Mouse (Mus musculus) heart, embryonic 10.5 days (tissue): Measurements from ENCODE around the gene Smtnl1. TPM values are rescaled to one million over a fixed set of nuclear protein-coding genes. Genes with fewer than 3 reads are reported as not detected.

Experiments
- DNase-seq: peaks from one replicate; pipeline ENCODE4 v3.0.0-alpha.2; 2017; ENCODE audit warnings: low spot score
- H3K27ac ChIP-seq: fragments of 300-500 bp; sonication (generic); 2 replicates; pipeline ENCODE4 v1.5.1; 2016; ENCODE audit warnings: mild to moderate bottlenecking
- H3K27me3 ChIP-seq: fragments of 300-500 bp; sonication (generic); 2 replicates; pipeline ENCODE4 v1.6.1; 2016; ENCODE audit warnings: mild to moderate bottlenecking; ENCODE audit not compliant: poor library complexity, insufficient read depth, severe bottlenecking
- H3K36me3 ChIP-seq: fragments of 300-500 bp; sonication (generic); 2 replicates; pipeline ENCODE4 v1.6.1; 2016; ENCODE audit warnings: mild to moderate bottlenecking, moderate library complexity
- H3K4me1 ChIP-seq: fragments of 300-500 bp; sonication (generic); 2 replicates; pipeline ENCODE4 v1.6.1; 2016; ENCODE audit warnings: mild to moderate bottlenecking
- H3K4me3 ChIP-seq: fragments of 300-500 bp; sonication (generic); 2 replicates; pipeline ENCODE4 v1.5.1; 2016; ENCODE audit warnings: mild to moderate bottlenecking, moderate library complexity
- H3K9me3 ChIP-seq: fragments of 300-500 bp; sonication (generic); 2 replicates; pipeline ENCODE4 v1.6.1; 2016; ENCODE audit warnings: mild to moderate bottlenecking, moderate library complexity
- WGBS: fragments of 180-500 bp; shearing (Covaris S2); methylation state at CpG from one replicate; pipeline ENCODE4 v1.1.7; 2016; 5-methylcytosine and 5-hydroxymethylcytosine counted together
- polyA plus RNA-seq: library from polyadenylated mRNA; unstranded; fragments of >200 nt; fragmentation: Nextera tagmentation; extraction: Ambion mirVana; gene quantifications from 2 replicates; pipeline ENCODE4 v1.2.1, GENCODE M21; 2016

Gene Smtnl1
- polyA plus RNA-seq, 1 experiment from 2014 or later, result 0.19 TPM

DNA sequence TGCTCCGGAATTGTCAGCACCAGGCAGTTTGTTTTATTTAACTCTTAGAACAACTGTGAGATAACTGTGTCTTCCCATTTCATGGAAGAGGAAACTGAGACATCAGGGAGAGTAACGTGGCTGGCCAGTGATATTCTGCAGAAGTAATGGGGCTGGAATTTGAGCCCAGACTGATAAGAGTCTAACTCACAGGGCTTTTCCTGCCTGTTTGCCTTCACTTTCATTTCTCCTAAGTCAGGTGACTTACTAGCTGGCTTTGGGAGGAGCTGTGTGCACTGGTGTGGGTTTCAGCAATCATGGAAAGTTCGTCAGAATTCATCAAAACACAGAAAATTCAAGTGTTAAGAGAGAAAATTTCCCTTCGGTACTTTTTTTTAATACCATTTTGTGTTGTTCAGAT, 22.1 kb downstream of the Smtnl1 start:
- no peaks in the 10 kb centered on the region; the same call in 1 of the 2 replicates for H3K27me3 ChIP-seq
- peaks cover 16% of the 10 kb centered on the region for H3K4me1 ChIP-seq
- H3K4me3 ChIP-seq, result peak overlapping the region; percentile 12; the same call in 1 of the 2 replicates
- peaks cover 4% of the 10 kb centered on the region; the same call in 1 of the 2 replicates for H3K9me3 ChIP-seq
- H3K27ac ChIP-seq, result 0 out of 2 replicates have a peak overlapping the region, but pooled peaks have one; percentile 29
- DNase-seq, result no peak
- peaks cover 12% of the 10 kb centered on the region; the same call in 1 of the 2 replicates for H3K36me3 ChIP-seq
- WGBS, result 57% methylated on average over 4 of the region's 4 CpGs

DNA sequence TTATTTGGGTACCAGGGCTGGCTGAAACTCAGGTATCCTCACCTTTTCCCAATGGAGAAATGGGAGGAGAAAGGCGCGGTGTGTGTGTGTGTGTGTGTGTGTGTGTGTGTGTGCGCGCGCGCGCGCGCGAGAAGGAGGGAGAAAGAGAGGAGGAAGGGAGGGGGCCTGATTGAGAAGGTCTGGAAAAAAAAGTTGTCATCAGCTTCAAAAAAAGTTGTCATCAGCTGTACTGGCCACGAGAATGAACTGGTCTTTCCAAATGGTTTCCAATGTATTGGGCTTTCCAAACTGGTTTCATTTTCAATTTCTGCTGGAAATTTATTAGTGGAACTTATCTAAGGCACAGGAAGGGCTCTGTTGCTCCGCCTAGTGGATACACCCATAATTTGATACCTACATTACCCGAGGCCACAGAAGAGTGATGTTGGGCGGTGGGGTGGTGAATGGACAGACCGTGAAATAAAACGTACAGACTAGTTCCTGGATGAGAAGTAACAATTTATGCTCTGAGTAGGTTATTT, 23.4 kb downstream of the Smtnl1 start:
- Histone ChIP-seq H3K36me3 (peaks cover 8% of the 10 kb centered on the region; the same call in 1 of the 2 replicates), H3K4me3 (peak overlapping the region; percentile 72), H3K27ac (peak overlapping the region; percentile 85), H3K27me3 (no peaks in the 10 kb centered on the region; the same call in 1 of the 2 replicates), H3K4me1 (peaks cover 16% of the 10 kb centered on the region), H3K9me3 (peaks cover 14% of the 10 kb centered on the region)
- WGBS, result 2% methylated on average over 16 of the region's 16 CpGs
- DNase-seq, result no peak

DNA sequence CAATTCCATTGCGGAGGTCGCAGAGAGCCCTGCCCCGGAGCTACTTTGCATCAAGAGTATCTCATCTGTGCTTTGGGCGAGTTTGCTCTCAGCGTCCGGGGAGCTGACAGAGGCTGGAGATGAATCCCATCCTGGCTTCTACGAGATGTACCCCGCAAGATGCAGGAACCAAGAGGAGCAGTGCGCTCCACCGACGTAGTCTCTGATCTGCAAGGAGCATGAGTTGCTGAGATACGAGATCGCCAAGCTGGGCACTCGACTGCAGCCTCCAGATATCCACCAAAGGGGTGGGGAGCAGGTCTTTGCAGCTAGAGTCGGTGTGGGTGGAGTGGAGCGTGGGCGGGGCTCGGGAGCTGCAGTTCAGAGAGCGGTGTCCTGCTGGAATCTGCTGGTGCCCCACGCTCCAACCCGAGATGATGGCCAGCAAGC, 23.9 kb downstream of the Smtnl1 start, which contains the start of gene Ube2l6:
TSS of gene Ube2l6 (plus strand) at position 336 of the 429 bp plus-strand sequence.
- H3K36me3 ChIP-seq, result peaks cover 3% of the 10 kb centered on the region; the same call in 1 of the 2 replicates
- 1% methylated on average over 21 of the region's 21 CpGs for WGBS
- H3K4me3 ChIP-seq, result peak within 1 kb of the TSS; percentile 72
- peaks cover 16% of the 10 kb centered on the region for H3K4me1 ChIP-seq
- peak within 1 kb of the TSS; percentile 85 for H3K27ac ChIP-seq
- no peaks in the 10 kb centered on the region; the same call in 1 of the 2 replicates for H3K27me3 ChIP-seq
- H3K9me3 ChIP-seq, result peaks cover 14% of the 10 kb centered on the region
- DNase-seq, result peak; percentile 96

DNA sequence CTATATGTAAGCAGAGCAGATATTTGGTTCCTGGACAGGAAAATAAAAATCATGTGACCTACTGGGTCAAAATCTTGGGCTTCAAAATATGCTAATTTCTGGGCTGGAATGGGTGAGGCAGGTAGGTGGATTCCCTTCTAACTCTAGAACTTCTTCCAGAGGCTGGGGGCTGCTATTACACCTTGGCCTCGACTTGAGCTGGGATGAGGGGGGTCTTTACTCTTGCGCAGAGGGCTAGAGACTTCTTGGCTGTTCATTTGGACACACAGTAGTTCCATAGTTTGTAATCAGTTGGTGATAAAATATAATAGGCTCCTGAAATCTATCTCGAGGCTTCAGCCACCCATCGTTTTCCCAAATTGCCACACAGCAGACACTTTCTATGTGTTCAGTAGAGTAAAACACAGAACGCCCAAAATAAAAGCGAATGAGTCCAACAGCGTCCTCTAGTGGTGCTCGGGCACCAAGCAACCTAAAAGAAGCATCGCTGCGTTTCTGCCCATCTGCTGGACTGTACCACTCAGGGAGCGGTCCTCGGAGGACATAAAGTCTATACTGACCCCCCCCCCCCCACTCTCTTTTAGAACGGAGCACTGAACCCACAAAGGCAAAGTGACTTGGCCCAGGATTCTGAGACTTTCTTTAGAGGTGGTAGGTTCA, 24.5 kb downstream of the Smtnl1 start:
- Histone ChIP-seq H3K36me3 (0 out of 2 replicates have a peak, but pooled peaks cover 3% of the 10 kb centered on the region), H3K9me3 (peaks cover 14% of the 10 kb centered on the region), H3K4me3 (peak overlapping the region; percentile 72), H3K27ac (peak overlapping the region; percentile 85), H3K27me3 (no peaks in the 10 kb centered on the region; the same call in 1 of the 2 replicates), H3K4me1 (peaks cover 16% of the 10 kb centered on the region)
- 12% methylated on average over 13 of the region's 13 CpGs for WGBS
- peak; percentile 89 for DNase-seq

- peaks cover 14% of the 10 kb centered on the region for H3K9me3 ChIP-seq
These were observed 28.6 kb downstream of the Smtnl1 start for GRCm38 (mm10) chr2:84793871-84794270.

DNA sequence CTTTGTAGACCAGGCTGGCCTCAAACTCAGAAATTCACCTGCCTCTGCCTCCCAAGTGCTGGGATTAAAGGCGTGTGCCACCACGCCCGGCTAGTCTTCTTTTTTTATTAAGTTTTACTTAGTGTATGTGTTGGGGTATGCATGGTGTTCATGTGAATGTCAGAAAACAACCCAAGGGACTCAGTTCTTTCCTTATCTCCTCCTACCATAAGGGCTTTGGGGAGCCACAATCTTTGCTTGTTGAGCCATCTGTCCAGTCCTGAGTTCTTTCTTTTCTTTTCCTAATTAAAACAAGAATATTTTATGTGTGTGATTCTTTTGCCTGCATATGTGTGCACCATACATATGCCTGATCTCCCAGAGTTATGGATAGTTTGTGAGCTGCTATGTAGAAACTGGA, 29.3 kb downstream of the Smtnl1 start:
- 78% methylated on average over 3 of the region's 3 CpGs for WGBS
- Histone ChIP-seq H3K36me3 (0 out of 2 replicates have a peak, but pooled peaks cover 3% of the 10 kb centered on the region), H3K4me1 (peaks cover 16% of the 10 kb centered on the region), H3K27me3 (no peaks in the 10 kb centered on the region), H3K27ac (no peak overlapping the region), H3K4me3 (no peak overlapping the region), H3K9me3 (peaks cover 14% of the 10 kb centered on the region)
- DNase-seq, result no peak

More at GRCm38 (mm10) chr2:84793871-84794270, 28.6 kb downstream of the Smtnl1 start:
- Histone ChIP-seq H3K27me3 (no peaks in the 10 kb centered on the region), H3K4me3 (no peak overlapping the region), H3K4me1 (peaks cover 20% of the 10 kb centered on the region), H3K36me3 (0 out of 2 replicates have a peak, but pooled peaks cover 3% of the 10 kb centered on the region), H3K27ac (no peak overlapping the region)
- DNase-seq, result no peak
- 79% methylated on average over 3 of the region's 3 CpGs for WGBS

DNA sequence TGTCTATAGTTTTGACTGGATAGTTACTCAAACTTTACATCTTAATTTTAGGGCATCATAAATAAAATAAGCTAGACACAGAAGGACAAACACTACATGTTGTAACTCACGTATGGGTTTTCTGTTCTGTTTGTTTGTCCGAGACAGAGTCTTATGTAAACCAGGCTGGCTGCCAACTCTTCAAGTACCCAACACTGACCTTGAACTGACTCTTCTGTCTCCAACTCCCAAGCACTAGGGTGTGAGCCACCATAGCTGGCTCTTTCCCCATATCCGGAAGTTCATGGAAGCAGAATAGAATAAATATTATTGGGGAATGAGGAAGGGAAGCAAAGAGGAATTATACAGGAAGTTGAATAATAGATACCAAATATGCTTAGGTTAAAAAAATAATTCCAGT, 29.9 kb downstream of the Smtnl1 start:
- no peak overlapping the region; the same call in 1 of the 2 replicates for H3K27ac ChIP-seq
- H3K4me3 ChIP-seq, result no peak overlapping the region
- H3K27me3 ChIP-seq, result no peaks in the 10 kb centered on the region
- H3K4me1 ChIP-seq, result peaks cover 17% of the 10 kb centered on the region
- H3K9me3 ChIP-seq, result peaks cover 14% of the 10 kb centered on the region
- DNase-seq, result no peak
- 0 out of 2 replicates have a peak, but pooled peaks cover 3% of the 10 kb centered on the region for H3K36me3 ChIP-seq
- whole genome bisulfite sequencing, result 82% methylated on average over 3 of the region's 3 CpGs

DNA sequence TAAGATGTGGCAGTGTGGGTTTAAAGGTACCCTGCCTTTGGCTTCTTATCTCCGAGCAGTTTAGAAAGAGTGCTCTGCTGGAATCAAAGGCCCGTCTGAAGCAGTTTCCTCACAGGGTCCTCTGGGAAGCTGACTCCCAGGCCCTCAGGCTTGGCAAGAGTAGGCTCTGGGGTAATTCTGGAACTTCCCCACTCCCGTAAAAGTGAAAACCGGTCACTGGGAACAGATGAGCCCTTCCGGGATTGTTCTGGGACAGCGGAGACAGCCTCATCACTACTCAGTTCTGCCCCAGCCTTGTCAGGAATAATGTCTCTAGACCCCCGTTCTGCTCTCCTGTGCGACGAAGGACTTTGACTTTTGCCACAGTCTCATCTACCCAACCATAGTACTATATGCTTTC, 32.0 kb downstream of the Smtnl1 start:
- WGBS, result 49% methylated on average over 9 of the region's 9 CpGs
- 0 out of 2 replicates have a peak, but pooled peaks cover 3% of the 10 kb centered on the region for H3K36me3 ChIP-seq
- peak overlapping the region; percentile 64 for H3K27ac ChIP-seq
- no peaks in the 10 kb centered on the region for H3K27me3 ChIP-seq
- peaks cover 11% of the 10 kb centered on the region for H3K9me3 ChIP-seq
- H3K4me3 ChIP-seq, result no peak overlapping the region
- no peak for DNase-seq
- H3K4me1 ChIP-seq, result peaks cover 21% of the 10 kb centered on the region

- H3K4me3 ChIP-seq, result no peak overlapping the region
- no peaks in the 10 kb centered on the region for H3K36me3 ChIP-seq
- H3K4me1 ChIP-seq, result peaks cover 39% of the 10 kb centered on the region
- DNase-seq, result no peak
- WGBS, result 66% methylated on average over 3 of the region's 3 CpGs
- H3K9me3 ChIP-seq, result no peaks in the 10 kb centered on the region
- no peak overlapping the region for H3K27ac ChIP-seq
- H3K27me3 ChIP-seq, result no peaks in the 10 kb centered on the region
These were observed 34.1 kb downstream of the Smtnl1 start for GRCm38 (mm10) chr2:84788316-84788715.

DNA sequence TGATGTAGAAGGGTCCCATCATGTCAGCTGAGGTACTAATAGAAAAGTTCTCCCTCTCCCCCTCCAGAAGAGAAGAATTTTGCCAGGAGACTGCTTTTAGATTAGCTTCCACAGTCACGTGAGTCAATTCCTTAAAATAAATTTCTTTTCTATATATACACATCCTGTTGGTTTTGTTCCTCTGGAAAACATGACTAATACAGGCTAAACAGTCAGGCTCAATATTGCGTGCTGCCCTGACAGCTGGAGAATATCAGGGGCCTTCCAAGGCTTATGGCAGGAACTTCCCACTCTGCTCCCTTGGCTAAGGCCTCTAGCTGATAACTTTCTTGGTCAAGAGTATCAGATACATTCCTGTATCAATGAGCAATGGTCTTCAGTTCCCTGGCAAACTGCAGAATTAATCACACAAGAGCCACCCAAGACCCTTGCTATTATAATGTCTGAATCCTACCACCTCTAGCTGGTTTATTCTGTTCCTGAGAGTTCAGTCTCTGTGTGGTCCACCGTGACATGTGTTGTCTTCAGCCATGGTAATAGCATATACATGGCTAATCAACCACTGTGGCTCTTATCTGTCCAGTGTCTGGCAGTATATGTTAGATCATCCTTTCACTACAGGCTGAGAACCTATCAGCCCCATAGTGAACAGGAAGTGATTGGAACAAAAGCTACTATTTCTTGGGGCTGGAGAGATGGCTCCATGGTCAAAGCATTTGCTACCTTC, 38.4 kb downstream of the Smtnl1 start:
- H3K4me1 ChIP-seq, result peaks cover 29% of the 10 kb centered on the region
- H3K4me3 ChIP-seq, result no peak overlapping the region
- H3K27ac ChIP-seq, result peak overlapping the region; percentile 52; the same call in 1 of the 2 replicates
- 50% methylated on average over 3 of the region's 3 CpGs for WGBS
- H3K9me3 ChIP-seq, result no peaks in the 10 kb centered on the region
- no peak for DNase-seq
- no peaks in the 10 kb centered on the region for H3K27me3 ChIP-seq
- H3K36me3 ChIP-seq, result no peaks in the 10 kb centered on the region

- DNase-seq, result no peak
- Histone ChIP-seq H3K27ac (no peak overlapping the region), H3K4me3 (no peak overlapping the region), H3K4me1 (peaks cover 26% of the 10 kb centered on the region; the same call in 1 of the 2 replicates), H3K27me3 (no peaks in the 10 kb centered on the region), H3K9me3 (no peaks in the 10 kb centered on the region), H3K36me3 (no peaks in the 10 kb centered on the region)
- WGBS, result 60% methylated on average over 1 of the region's 1 CpGs
These were observed 39.1 kb downstream of the Smtnl1 start for GRCm38 (mm10) chr2:84783315-84783714.

DNA sequence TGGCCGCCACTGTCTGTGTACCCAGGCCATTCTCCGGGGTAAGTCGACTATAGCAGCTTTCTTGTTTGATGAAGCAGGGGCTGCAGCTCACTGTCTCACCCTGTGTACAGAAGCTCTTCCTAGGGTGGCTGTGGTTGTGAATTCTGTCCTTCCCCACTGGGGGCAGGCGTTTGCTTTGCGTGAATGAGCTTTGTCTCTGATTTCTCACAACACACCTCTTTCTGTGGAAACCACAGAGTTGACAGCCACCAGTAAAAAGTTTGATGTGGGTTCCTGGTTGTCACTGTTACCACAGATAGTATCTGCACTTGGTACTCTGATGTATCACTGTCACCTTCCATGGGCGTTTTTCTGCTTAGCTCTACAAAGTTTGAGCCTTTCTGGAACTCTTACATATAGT, 43.2 kb downstream of the Smtnl1 start:
- no peaks in the 10 kb centered on the region for H3K9me3 ChIP-seq
- WGBS, result 49% methylated on average over 6 of the region's 6 CpGs
- no peaks in the 10 kb centered on the region for H3K36me3 ChIP-seq
- no peak for DNase-seq
- no peak overlapping the region for H3K4me3 ChIP-seq
- H3K27me3 ChIP-seq, result no peaks in the 10 kb centered on the region
- no peak overlapping the region for H3K27ac ChIP-seq
- H3K4me1 ChIP-seq, result peaks cover 16% of the 10 kb centered on the region
